Mouse (Mus musculus) layer of hippocampus, postnatal 36 days (tissue): ENCODE measurements around the gene Klhl6. TPM values are rescaled to one million over a fixed set of nuclear protein-coding genes. Genes with fewer than 3 reads are reported as not detected.
"Not testable (repeated sequence)": the region's sequence is repeated elsewhere in the genome, so short reads cannot be mapped to it uniquely, and the experiment has no call there.

Experiments
- DNase-seq, 2 experiments: peaks; one replicate each; pipeline ENCODE4 v3.0.0; 2022
- total RNA-seq, 2 experiments: library from RNA; stranded (reverse); gene quantifications; 2 replicates each; pipeline ENCODE4 v1.2.3; 2021

Klhl6 gene
- 1 to 10 TPM; 1.3 to 1.5 TPM for total RNA-seq

- no peak for DNase-seq
Measured at GRCm38 (mm10) chr16:19982537-19983257, at the start of gene Klhl6. Gene Klhl6 (minus strand): TSS chr16:19983037.

GRCm38 (mm10) chr16:20027241-20027640 lies 44.4 kb upstream of the Klhl6 start:
- DNase-seq: not testable (repeated sequence)

DNA sequence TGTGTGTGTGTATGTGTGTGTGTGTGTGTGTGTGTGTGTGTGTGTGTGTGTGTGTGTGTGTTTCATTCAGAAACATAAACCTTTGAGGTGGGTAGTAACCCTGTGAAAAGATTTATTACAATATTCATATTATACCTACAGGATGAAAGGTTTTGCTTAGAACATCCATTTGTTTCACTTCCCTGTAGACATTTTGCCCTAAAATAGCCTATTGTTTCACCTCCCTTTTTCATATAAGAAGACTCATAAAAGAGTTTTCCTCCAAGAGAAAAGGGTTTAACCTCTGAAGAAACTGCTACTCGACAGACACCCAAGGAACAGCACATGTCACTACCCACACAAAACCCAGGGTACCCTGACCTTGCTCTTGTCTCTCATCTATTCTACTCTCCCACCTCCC lies 40.0 kb upstream of the Klhl6 start:
- DNase-seq: no peak

DNA sequence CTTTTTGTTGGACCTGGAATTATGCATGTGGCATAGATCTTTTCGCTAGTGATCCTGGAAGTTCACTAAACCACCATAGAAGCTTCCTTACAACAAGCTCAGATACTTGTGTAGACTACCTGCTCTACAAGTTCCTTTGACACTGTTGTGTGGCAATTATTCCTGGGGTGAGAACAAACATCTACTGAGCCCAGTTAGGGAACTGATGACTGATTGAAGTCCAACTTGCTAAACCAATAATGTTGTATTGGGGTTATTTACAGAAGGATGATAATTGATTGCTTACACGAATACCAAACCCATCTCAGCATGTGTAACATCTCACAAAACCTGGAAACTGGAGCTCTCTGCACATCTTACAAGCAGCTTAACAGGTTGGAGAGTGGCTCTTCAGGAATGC lies 39.0 kb upstream of the Klhl6 start:
- no peak for DNase-seq

GRCm38 (mm10) chr16:20012647-20013046 lies 29.8 kb upstream of the Klhl6 start:
- no peak for DNase-seq

DNA sequence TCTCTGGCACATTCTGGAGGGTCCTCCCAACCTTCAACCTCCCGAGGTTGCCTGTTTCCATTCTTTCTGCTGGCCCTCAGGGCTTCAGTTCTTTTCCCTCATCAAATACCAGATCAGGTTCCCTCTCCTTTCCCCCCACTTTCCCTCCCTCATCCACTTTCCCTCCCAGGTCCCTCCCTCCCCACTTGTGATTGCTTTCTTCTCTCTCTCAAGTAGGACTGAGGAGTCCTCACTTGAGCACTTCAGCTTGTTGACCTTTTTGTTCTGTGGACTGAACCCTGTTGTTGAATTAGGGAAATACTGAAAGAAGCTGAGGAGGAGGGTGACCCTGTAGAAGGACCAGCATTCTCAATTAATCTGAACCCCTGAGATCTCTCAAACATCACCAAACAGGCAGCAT lies 23.2 kb upstream of the Klhl6 start:
- no peak for DNase-seq

- not testable (repeated sequence) for DNase-seq
Measured at GRCm38 (mm10) chr16:20000286-20000685, 17.4 kb upstream of the Klhl6 start.

DNA sequence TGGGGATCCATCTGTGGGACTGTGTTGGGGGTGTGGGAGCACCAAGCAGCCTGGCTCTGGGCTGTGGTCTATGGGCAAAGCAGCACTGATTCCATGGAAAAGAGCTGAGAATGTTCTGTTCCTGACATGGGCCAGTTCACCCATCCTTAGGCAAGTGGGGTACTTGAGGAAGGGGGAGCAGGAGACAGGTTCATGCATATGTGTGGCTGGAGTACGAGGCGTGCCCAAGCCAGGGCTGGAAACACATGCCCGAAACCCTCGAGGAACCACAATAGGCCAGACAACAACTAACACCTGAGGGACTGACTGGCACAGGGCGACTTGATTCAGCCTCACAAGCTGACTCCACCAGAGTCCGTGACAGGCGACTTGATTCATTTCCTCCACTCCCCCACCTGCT lies 14.8 kb upstream of the Klhl6 start:
- no peak for DNase-seq

GRCm38 (mm10) chr16:19996913-19997312 lies 14.1 kb upstream of the Klhl6 start:
- not testable (repeated sequence) for DNase-seq

- no peak for DNase-seq
Measured at GRCm38 (mm10) chr16:19995818-19996217, 13.0 kb upstream of the Klhl6 start.

GRCm38 (mm10) chr16:19993278-19993677 lies 10.4 kb upstream of the Klhl6 start:
- no peak for DNase-seq

DNA sequence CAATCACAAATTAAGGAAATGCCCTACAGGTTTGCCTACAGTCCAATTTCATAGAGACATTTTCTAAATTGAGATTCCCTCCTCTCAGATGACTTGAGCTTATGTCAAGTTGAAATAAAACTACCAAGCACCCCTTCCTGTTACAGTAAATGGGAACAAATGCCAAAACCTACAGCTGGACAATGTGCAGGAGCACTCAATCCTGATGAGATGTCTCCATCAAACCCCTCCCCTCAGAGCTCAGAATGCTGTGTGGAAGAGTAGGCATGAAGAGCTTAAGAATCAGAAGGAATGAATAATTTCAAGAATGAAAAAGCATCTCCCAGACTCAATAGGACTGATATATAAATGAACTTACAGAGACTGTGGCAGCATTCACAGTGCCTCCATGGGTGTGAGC lies 7.7 kb upstream of the Klhl6 start:
- no peak for DNase-seq

DNA sequence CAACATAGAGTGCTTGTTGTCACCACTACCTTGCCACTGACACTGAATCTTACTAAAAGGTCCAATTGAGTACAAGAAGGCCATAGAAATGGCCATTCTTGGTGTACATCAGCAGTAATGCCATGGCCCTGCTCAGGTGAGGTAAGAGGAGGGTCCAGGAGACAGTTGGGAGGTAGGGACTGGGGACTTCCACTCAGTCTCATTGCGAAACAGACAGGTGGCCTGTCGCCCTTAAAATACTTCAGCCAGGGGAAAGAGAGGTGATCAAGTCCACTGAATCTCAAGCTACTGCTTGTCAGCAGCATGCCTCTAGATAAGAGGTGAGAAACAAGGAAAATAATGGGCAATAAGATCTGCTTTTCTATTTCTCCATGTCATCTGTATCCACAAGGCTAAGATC lies 4.8 kb upstream of the Klhl6 start:
- no peak for DNase-seq

DNA sequence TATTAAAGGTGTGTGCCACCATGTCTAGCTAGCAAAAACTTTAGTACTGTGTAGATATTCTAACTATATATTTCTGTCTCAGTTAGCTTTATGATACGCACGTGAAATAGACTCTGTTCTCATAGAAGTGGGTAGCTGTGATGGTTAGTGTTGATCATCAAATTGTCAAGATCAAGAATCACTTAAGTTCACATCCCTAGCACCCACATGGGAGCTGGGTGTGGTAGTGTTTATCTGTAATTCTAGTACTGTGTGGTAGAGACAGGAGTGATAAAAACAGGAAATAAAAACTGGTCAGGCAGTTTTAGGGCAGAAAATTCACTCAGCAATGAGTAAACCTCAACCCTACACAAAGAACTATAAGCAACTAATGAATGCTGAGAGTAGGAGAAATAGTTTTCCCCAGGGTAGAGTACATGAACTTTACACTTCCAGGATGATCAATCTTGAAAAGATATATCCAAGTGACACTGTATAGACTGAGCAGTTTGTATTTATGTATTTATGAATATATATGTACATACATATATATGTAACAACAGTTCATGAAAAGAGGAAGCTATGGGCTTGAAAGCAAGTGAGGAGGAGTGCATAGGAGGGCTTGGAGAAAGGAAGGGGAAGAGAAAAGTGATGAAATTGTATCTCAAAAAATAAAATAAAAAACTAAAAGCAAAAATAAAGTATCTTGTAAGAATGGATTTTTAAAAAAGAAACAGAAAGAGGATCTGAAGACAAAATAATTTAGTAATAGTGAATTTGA lies 2.2 kb upstream of the Klhl6 start:
- DNase-seq: no peak

GRCm38 (mm10) chr16:19983559-19983958 lies 722 bp upstream of the Klhl6 start:
- DNase-seq: no peak

DNA sequence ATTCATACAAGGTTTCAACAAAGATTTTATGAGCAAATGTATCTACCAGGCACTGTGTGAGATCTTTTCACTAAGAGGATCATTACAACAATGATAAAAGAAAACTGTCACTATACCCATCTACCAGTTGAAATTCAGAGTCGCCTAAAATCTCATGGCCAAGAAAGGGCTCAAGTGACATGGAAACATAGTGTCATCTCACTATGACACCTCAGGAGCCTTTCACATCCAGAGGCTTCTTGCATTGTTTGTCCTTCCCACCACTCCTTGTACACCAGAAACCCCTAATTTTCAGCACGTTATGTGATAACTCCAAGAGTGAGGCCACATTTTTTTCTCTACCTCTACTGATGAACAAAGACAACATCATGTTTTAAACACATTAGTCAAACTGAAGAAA lies 1.2 kb downstream of the Klhl6 start:
- no peak for DNase-seq

- no peak for DNase-seq
Measured at GRCm38 (mm10) chr16:19981006-19981405, 1.8 kb downstream of the Klhl6 start.

- no peak for DNase-seq
Measured at GRCm38 (mm10) chr16:19979755-19980154, 3.1 kb downstream of the Klhl6 start.

- DNase-seq: no peak
Measured at GRCm38 (mm10) chr16:19977282-19977681, 5.6 kb downstream of the Klhl6 start.

DNA sequence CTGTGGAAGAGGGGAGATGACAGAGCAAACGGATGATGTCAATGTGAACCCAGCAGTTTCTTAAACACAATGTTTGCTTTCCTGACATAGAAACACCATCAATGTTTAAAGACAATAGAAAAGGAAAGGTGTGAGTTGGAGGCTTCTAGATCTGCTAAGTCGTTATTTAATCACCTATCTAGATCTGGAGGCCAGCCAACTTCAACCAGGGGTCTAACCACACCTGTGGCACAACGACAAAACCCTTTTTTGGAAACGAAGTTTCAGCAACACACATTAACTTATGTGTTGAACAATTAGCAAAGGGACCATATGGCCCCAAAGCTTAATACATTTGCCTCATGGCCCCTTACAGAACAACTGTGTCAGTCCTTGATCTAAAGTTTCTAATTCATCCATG lies 6.0 kb downstream of the Klhl6 start:
- no peak for DNase-seq

- no peak for DNase-seq
Measured at GRCm38 (mm10) chr16:19975432-19975831, 7.4 kb downstream of the Klhl6 start.

DNA sequence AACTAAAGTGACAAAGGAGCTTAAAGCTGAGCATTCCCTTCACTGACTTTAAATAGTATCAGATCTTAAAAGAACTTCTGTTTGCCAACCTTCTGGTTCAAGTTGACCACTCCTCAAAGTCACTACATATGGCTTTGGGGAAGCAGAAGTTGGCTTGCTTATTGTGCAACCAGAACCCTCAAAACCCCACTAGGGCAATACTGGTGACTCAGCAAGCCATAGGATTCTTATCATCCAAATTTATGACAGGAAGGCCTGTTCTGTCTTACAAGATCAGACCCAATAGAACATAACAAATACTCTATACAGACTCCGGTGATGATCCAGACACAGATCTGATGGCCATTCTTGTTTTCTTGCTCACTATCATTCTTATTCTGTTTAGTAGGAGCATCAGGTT lies 9.4 kb downstream of the Klhl6 start:
- DNase-seq: no peak

DNA sequence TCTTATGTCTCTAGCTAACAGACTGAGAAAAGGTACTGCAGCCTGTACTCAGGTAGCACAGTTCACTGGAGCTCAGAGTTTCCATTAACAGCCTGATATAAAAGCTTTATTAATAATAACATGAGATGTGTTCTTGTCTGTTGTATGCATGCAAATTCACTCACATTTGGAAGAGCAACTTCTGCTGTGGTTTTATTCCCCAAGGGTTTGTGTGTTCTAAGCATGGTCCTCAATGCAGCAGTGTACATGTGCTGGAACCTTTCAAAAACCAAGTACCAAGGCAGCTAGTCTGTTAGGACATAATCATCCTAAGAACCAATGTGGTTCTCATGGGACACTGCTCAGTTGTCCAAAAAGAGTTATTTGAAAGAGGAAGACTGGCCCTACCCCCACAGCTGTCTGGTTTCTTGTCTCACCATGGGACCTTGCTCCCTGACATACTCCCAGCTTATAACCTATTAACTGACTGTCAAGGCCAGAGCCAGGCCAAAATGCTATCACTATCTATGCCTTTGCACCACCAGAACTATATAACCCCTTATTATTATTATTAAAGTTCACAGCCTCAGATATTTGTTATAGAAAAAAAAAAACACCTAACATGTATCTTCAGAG lies 10.0 kb downstream of the Klhl6 start:
- no peak for DNase-seq

GRCm38 (mm10) chr16:19969506-19969905 lies 13.3 kb downstream of the Klhl6 start:
- no peak for DNase-seq
